Mouse (Mus musculus) bone marrow macrophage, adult 2 months (primary cell): ENCODE data around the gene Asgr1.

ENCODE experiments used
- CTCF ChIP-seq: IDR thresholded peaks from 2 replicates; pipeline ENCODE4 v1.5.1; 2012; ENCODE audit warnings: low read depth, mild to moderate bottlenecking, low read length, moderate library complexity
- POLR2A ChIP-seq: IDR thresholded peaks from 2 replicates; pipeline ENCODE4 v1.6.1; 2012; ENCODE audit warnings: mild to moderate bottlenecking, low read depth, low read length, borderline replicate concordance

GRCm38 (mm10) chr11:70028401-70029129 is 25.3 kb upstream of the Asgr1 start:
- no peak for TF ChIP-seq CTCF
- no peak for TF ChIP-seq POLR2A
